Mouse (Mus musculus) testis, adult 2 months (tissue): ENCODE data around the gene Tmem30b.

Experiments
- CTCF ChIP-seq: fragments of 200-500 bp; IDR thresholded peaks from 2 replicates; pipeline ENCODE4 v1.5.1; 2012; ENCODE audit warnings: low read depth, mild to moderate bottlenecking, inconsistent platforms, low read length, moderate library complexity; ENCODE audit not compliant: control insufficient read depth, insufficient read depth, insufficient replicate concordance
- POLR2A ChIP-seq: fragments of 200-500 bp; IDR thresholded peaks from 2 replicates; pipeline ENCODE4 v1.6.1; 2012; ENCODE audit warnings: low read depth, mild to moderate bottlenecking, inconsistent platforms, low read length, moderate library complexity; ENCODE audit not compliant: control insufficient read depth

- no peak for TF ChIP-seq CTCF
- no peak for TF ChIP-seq POLR2A
Measured at GRCm38 (mm10) chr12:73511467-73512047, 34.6 kb downstream of the Tmem30b start.
